Mouse (Mus musculus): ENCODE measurements around the gene 4930404H24Rik.

GRCm38 (mm10) chr2:153479486-153479885, 13.1 kb upstream of the 4930404H24Rik start:
- TF ChIP-seq MAX (IDR thresholded peaks at IDR 0.05; ENCODE audit: low read depth) (no peak), POLR2A (IDR thresholded peaks at IDR 0.05; ENCODE audit: insufficient read length, low read depth) (no peak), CEBPB (IDR thresholded peaks at IDR 0.05; ENCODE audit: insufficient read depth, poor library complexity, severe bottlenecking) (no peak), MYOD1 (IDR thresholded peaks at IDR 0.05; ENCODE audit: control insufficient read depth in 1 of 3, insufficient read length in 2 of 3, low read depth in 2 of 3) (no peak), MYOG (IDR thresholded peaks at IDR 0.05; ENCODE audit: control insufficient read depth in 1 of 3, insufficient read depth in 1 of 3, insufficient read length in 2 of 3, low read depth in 2 of 3) (no peak), USF1 (IDR thresholded peaks at IDR 0.05; ENCODE audit: low read depth) (no peak), POLR2AphosphoS2 (IDR thresholded peaks at IDR 0.05; ENCODE audit: insufficient read length, low read depth) (no peak), TCF12 (IDR thresholded peaks at IDR 0.05; ENCODE audit: insufficient read depth, poor library complexity, severe bottlenecking) (no peak)

All from myocyte (in vitro differentiated cells).